Mouse (Mus musculus) CH12.LX (cell line): ENCODE measurements around the gene E2f7. TPM values are rescaled to one million over a fixed set of nuclear protein-coding genes. Genes with fewer than 3 reads are reported as not detected.

Experiments used
- DNase-seq: peaks from one replicate; pipeline ENCODE4 v3.0.0-alpha.2; 2013; ENCODE audit errors: extremely low read depth
- H3K27ac ChIP-seq: 2 replicates; pipeline ENCODE4 v1.5.1; 2012; ENCODE audit warnings: low read depth, mild to moderate bottlenecking, control low read depth, moderate library complexity; ENCODE audit not compliant: insufficient read depth
- H3K27me3 ChIP-seq: replicated peaks from 2 replicates; pipeline ENCODE3; 2012; ENCODE audit warnings: inconsistent platforms
- H3K36me3 ChIP-seq, 2 experiments: replicated peaks in 1 of 2; 2 replicates each; pipeline versions ENCODE3 to v1.6.1; 2012; ENCODE audit warnings: inconsistent platforms in 1 of 2, low read length in 1 of 2, mild to moderate bottlenecking in 1 of 2, mixed read lengths in 1 of 2, moderate library complexity in 1 of 2; ENCODE audit not compliant: control insufficient read depth in 1 of 2, insufficient read depth in 1 of 2
- H3K4me1 ChIP-seq, 2 experiments: 2 replicates each; pipeline ENCODE4 v1.6.1; 2012; ENCODE audit warnings: inconsistent platforms in 1 of 2, moderate library complexity in 1 of 2; ENCODE audit not compliant: insufficient read depth in 2 of 2, control insufficient read depth in 1 of 2
- H3K4me2 ChIP-seq: 2 replicates; pipeline ENCODE4 v1.6.1; 2012; ENCODE audit warnings: low read depth, mild to moderate bottlenecking, control low read depth; ENCODE audit not compliant: poor library complexity, insufficient read depth, severe bottlenecking
- H3K4me3 ChIP-seq, 3 experiments: fragments of 150-350 bp in 1 of 3; sonication (generic) in 1 of 3; replicated peaks in 1 of 3; 2 replicates each; pipeline versions ENCODE3 to v1.5.1; 2011 to 2012; ENCODE audit warnings: low read depth in 2 of 3, low read length in 2 of 3, mild to moderate bottlenecking in 2 of 3, moderate library complexity in 2 of 3, control low read depth in 1 of 3, improper control_type of control experiment in 1 of 3, inconsistent platforms in 1 of 3, mixed read lengths in 1 of 3; ENCODE audit not compliant: poor library complexity in 1 of 3
- H3K79me2 ChIP-seq: replicated peaks from 2 replicates; pipeline ENCODE4 v1.6.1; 2012; ENCODE audit warnings: mild to moderate bottlenecking, moderate library complexity; ENCODE audit not compliant: control insufficient read depth, poor library complexity, insufficient read depth, severe bottlenecking; ENCODE audit errors: extremely low read depth
- H3K9ac ChIP-seq: 2 replicates; pipeline ENCODE4 v1.6.1; 2012; ENCODE audit warnings: low read depth, mild to moderate bottlenecking, control low read depth, moderate library complexity; ENCODE audit not compliant: insufficient read depth
- H3K9me3 ChIP-seq: replicated peaks from 2 replicates; pipeline ENCODE3; 2012; ENCODE audit warnings: low read length, inconsistent platforms, mixed read lengths
- BHLHE40 ChIP-seq: IDR thresholded peaks from 2 replicates; pipeline ENCODE4 v1.6.1; 2011; ENCODE audit warnings: mild to moderate bottlenecking, low read depth, low read length, improper control_type of control experiment
- CHD1 ChIP-seq: IDR thresholded peaks from 2 replicates; pipeline ENCODE4 v1.6.1; 2012; ENCODE audit warnings: low read depth, low read length, improper control_type of control experiment, inconsistent platforms
- CHD2 ChIP-seq: IDR thresholded peaks from 2 replicates; pipeline ENCODE4 v1.6.1; 2011; ENCODE audit warnings: low read length, improper control_type of control experiment
- CTCF ChIP-seq, 2 experiments: IDR thresholded peaks in 1 of 2; conservative IDR thresholded peaks in 1 of 2; 2 replicates each; pipeline ENCODE4 v1.5.1; 2011 to 2012; ENCODE audit warnings: low read depth in 2 of 2, low read length in 2 of 2, improper control_type of control experiment in 1 of 2, inconsistent platforms in 1 of 2, mild to moderate bottlenecking in 1 of 2, moderate library complexity in 1 of 2
- ELF1 ChIP-seq: IDR thresholded peaks from 2 replicates; pipeline ENCODE4 v1.6.1; 2014; ENCODE audit warnings: low read depth, mild to moderate bottlenecking, inconsistent platforms, low read length, improper control_type of control experiment
- ETS1 ChIP-seq: conservative IDR thresholded peaks from 2 replicates; pipeline ENCODE4 v1.6.1; 2012; ENCODE audit warnings: low read depth, mild to moderate bottlenecking, inconsistent platforms, low read length, improper control_type of control experiment, moderate library complexity
- GABPA ChIP-seq: IDR thresholded peaks from 2 replicates; pipeline ENCODE4 v1.6.1; 2012; ENCODE audit warnings: low read depth, low read length, improper control_type of control experiment, inconsistent platforms; ENCODE audit not compliant: insufficient replicate concordance
- IRF4 ChIP-seq: IDR thresholded peaks from 2 replicates; pipeline ENCODE4 v1.6.1; 2014; ENCODE audit warnings: low read depth, mild to moderate bottlenecking, inconsistent platforms, low read length, improper control_type of control experiment
- JUND ChIP-seq: conservative IDR thresholded peaks from 2 replicates; pipeline ENCODE4 v1.6.1; 2011; ENCODE audit warnings: low read depth, low read length, improper control_type of control experiment
- KAT2A ChIP-seq: IDR thresholded peaks from 2 replicates; pipeline ENCODE4 v1.6.1; 2012; ENCODE audit warnings: low read length, improper control_type of control experiment, inconsistent platforms; ENCODE audit not compliant: insufficient replicate concordance
- MEF2A ChIP-seq: IDR thresholded peaks from 2 replicates; pipeline ENCODE4 v1.6.1; 2014; ENCODE audit warnings: low read depth, mild to moderate bottlenecking, inconsistent platforms, low read length, improper control_type of control experiment, borderline replicate concordance
- MXI1 ChIP-seq: IDR thresholded peaks from 2 replicates; pipeline ENCODE4 v1.6.1; 2011; ENCODE audit warnings: mild to moderate bottlenecking, low read depth, low read length, improper control_type of control experiment
- MYC ChIP-seq: IDR thresholded peaks from 2 replicates; pipeline ENCODE4 v1.6.1; 2011; ENCODE audit warnings: low read depth, mild to moderate bottlenecking, improper control_type of control experiment, low read length
- NELFE ChIP-seq: IDR thresholded peaks from 2 replicates; pipeline ENCODE4 v1.6.1; 2011; ENCODE audit warnings: low read depth, low read length, improper control_type of control experiment
- POLR2A ChIP-seq: IDR thresholded peaks from 2 replicates; pipeline ENCODE4 v1.6.1; 2011; ENCODE audit warnings: low read depth, mild to moderate bottlenecking, improper control_type of control experiment, low read length
- POLR2AphosphoS2 ChIP-seq: IDR thresholded peaks from 2 replicates; pipeline ENCODE4 v1.6.1; 2011; ENCODE audit warnings: low read depth, low read length, improper control_type of control experiment
- RAD21 ChIP-seq: IDR thresholded peaks from 2 replicates; pipeline ENCODE4 v1.6.1; 2011; ENCODE audit warnings: low read depth, mild to moderate bottlenecking, low read length, improper control_type of control experiment, moderate library complexity
- SIN3A ChIP-seq: IDR thresholded peaks from 2 replicates; pipeline ENCODE4 v1.6.1; 2012; ENCODE audit warnings: low read length, improper control_type of control experiment, inconsistent platforms
- TCF12 ChIP-seq: IDR thresholded peaks from 2 replicates; pipeline ENCODE4 v1.6.1; 2014; ENCODE audit warnings: low read depth, mild to moderate bottlenecking, inconsistent platforms, low read length, improper control_type of control experiment
- UBTF ChIP-seq: IDR thresholded peaks from 2 replicates; pipeline ENCODE4 v1.6.1; 2012; ENCODE audit warnings: low read depth, mild to moderate bottlenecking, inconsistent platforms, low read length, improper control_type of control experiment, moderate library complexity
- USF1 ChIP-seq: IDR thresholded peaks from 2 replicates; pipeline ENCODE4 v1.6.1; 2014; ENCODE audit warnings: low read depth, mild to moderate bottlenecking, inconsistent platforms, low read length, improper control_type of control experiment
- ZKSCAN1 ChIP-seq: IDR thresholded peaks from 2 replicates; pipeline ENCODE4 v1.6.1; 2012; ENCODE audit warnings: low read depth, inconsistent platforms, low read length, improper control_type of control experiment, borderline replicate concordance
- ZNF384 ChIP-seq: IDR thresholded peaks from 2 replicates; pipeline ENCODE4 v1.6.1; 2012; ENCODE audit warnings: low read depth, low read length, improper control_type of control experiment, inconsistent platforms
- dilution Hi-C: fragments of 300-500 bp; cut with MboI; formaldehyde crosslinking; loops from 2 replicates; pipeline ENCODE4 v1.14.3; 2020; ENCODE audit warnings: low sequenced_read_pairs; ENCODE audit not compliant: extremely low pct_unique_long_range_greater_than_20kb, extremely low pct_ligation_motif_present
- in situ Hi-C: fragments of 300-500 bp; cut with MboI; formaldehyde crosslinking; loops from 3 replicates; pipeline ENCODE4 v1.14.3; 2019; ENCODE audit warnings: low sequenced_read_pairs, low pct_ligation_motif_present, low pct_unique_long_range_greater_than_20kb, mixed read lengths
- polyA plus RNA-seq: library from polyadenylated mRNA; unstranded; fragments of >175 nt; gene quantifications from 2 replicates; pipeline ENCODE4 v1.2.1, GENCODE M21; 2012; ENCODE audit warnings: low read depth; ENCODE audit not compliant: insufficient read length
- total RNA-seq, 2 experiments: library from RNA; depleted of rRNA; stranded (reverse); fragments of 300-350 nt in 1 of 2; fragments of >200 nt in 1 of 2; gene quantifications; 2 replicates each; pipeline ENCODE4 v1.2.3; 2012 to 2014

The E2f7 gene
- total and polyA plus RNA-seq, 3 experiments = 0.82 to 3.8 (median 1.1) TPM

DNA sequence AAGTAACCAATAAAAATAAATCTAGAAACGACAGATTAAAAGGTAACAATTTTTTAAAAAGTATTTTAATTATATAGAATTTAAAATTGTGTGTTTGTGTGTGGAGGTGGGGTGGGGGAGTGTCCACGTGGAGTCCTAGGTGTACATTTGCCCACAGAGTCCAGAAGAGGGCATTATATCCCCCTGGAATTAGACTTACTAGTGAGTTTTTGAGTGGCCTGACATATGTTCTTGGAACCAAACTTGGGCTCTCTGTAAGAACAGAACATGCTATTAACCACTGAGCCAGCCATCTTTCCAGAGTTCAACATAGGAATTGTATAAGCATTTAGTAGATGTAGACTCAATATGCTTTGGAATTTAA, 66.6 kb downstream of the E2f7 start:
- no peak overlapping the region for H3K4me2 ChIP-seq
- TF ChIP-seq ZNF384 (no peak), NELFE (no peak), CTCF (conservative IDR thresholded peaks at IDR 0.05 in 1 of 2, IDR thresholded peaks at IDR 0.05 in 1 of 2; ENCODE audit: low read depth in 2 of 2, low read length in 2 of 2) (peak in 1 of 2 experiments; percentile 24; a peak in 2 of 4 replicates), RAD21 (peak; percentile 18)
- TF ChIP-seq, all 38 proteins: peak for 2
- H3K79me2 ChIP-seq = no peaks in the 10 kb centered on the region
- H3K36me3 ChIP-seq = no peaks in the 10 kb centered on the region
- in situ Hi-C loops (no loop called here), dilution Hi-C loops (no loop called here)
- no peak for DNase-seq
- H3K27me3 ChIP-seq = no peaks in the 10 kb centered on the region
- H3K9me3 ChIP-seq = no peaks in the 10 kb centered on the region
- H3K27ac ChIP-seq = no peak overlapping the region
- no peak overlapping the region for H3K4me3 ChIP-seq
- no peak overlapping the region for H3K9ac ChIP-seq
- peaks cover 4 to 34% of the 10 kb centered on the region in 2 experiments; a peak in 3 of 4 replicates for H3K4me1 ChIP-seq

GRCm38 (mm10) chr10:110821139-110821538, 75.9 kb downstream of the E2f7 start:
- in situ Hi-C loops (no loop called here), dilution Hi-C loops (no loop called here)
- no peak for TF ChIP-seq POLR2AphosphoS2
- TF ChIP-seq MEF2A = no peak
- no peak for TF ChIP-seq CHD1
- TF ChIP-seq ZKSCAN1 = no peak
- no peak for TF ChIP-seq POLR2A
- TF ChIP-seq JUND = no peak
- no peak for TF ChIP-seq RAD21
- no peak for TF ChIP-seq MXI1
- TF ChIP-seq UBTF = no peak
- TF ChIP-seq MYC = no peak
- no peak for TF ChIP-seq SIN3A
- TF ChIP-seq BHLHE40 = no peak
- TF ChIP-seq ETS1 = no peak
- TF ChIP-seq GABPA = no peak
- no peak for TF ChIP-seq TCF12
- no peak for TF ChIP-seq KAT2A
- TF ChIP-seq USF1 = no peak
- no peak for TF ChIP-seq CHD2
- no peak for TF ChIP-seq IRF4
- no peak for TF ChIP-seq ELF1
- no peaks in the 10 kb centered on the region for H3K79me2 ChIP-seq
- H3K4me3 ChIP-seq = no peak overlapping the region
- no peaks in the 10 kb centered on the region for H3K27me3 ChIP-seq
- H3K9me3 ChIP-seq = peaks cover 5% of the 10 kb centered on the region
- H3K4me1 ChIP-seq = peaks cover 2 to 24% of the 10 kb centered on the region in 2 experiments; a peak in 2 of 4 replicates
- H3K9ac ChIP-seq = no peak overlapping the region
- DNase-seq = peak; percentile 8
- peak overlapping the region; percentile 50; the same call in 1 of the 2 replicates for H3K4me2 ChIP-seq
- H3K36me3 ChIP-seq = no peaks in the 10 kb centered on the region
- H3K27ac ChIP-seq = no peak overlapping the region
